Mouse (Mus musculus): ENCODE measurements around the gene 6030468B19Rik. TPM values are rescaled to one million over a fixed set of nuclear protein-coding genes. Genes with fewer than 3 reads are reported as not detected.

6030468B19Rik gene
- polyA plus RNA-seq (2015; fragmentation: Nextera tagmentation; extraction: Ambion mirVana) = 0.21 and 0.55 TPM in 2 replicates

GRCm38 (mm10) chr11:117797511-117798159 is at the start of gene 6030468B19Rik:
Gene 6030468B19Rik, plus strand, starts transcription at chr11:117797660.
- DNase-seq (ENCODE audit: low spot score) = peak; percentile 39

DNA sequence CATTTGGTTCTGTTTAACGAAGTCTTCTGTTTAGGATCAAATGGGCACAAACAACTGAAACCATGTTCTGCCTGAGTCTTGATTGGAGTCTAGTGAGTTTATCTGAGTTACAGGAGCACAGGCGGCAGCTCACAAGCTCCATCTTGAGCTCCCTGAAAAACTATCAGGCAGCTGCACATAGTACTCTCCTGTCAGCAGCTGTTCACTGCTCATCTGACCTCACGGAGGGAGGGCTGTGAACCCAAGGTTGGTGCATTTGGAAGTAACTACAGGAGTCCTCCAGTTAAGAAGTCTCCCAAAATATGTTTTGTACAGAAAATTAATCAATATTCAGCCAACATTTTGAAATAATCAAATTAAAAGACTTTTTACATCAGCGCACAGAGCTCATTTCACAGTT is 48.8 kb upstream of the 6030468B19Rik start:
- DNase-seq (ENCODE audit: low spot score) = no peak

DNA sequence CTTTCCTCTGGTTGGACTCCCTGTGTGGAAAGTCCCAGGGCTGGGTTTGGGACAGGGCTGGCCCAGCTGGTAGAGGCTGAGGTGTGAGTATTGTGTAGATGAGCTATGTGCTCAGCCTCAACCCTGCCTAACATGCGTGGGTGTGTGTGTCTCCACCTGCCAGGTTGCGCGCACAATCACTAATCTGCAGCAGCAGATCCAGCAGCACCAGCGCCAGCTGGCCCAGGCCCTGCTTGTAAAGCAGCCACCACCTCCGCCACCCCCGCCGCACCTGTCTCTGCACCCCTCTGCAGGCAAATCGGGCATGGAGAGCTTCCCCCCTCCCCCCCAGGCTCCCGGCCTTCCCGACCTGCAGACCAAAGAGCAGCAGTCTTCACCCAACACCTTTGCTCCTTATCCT is 48.0 kb upstream of the 6030468B19Rik start:
- DNase-seq (ENCODE audit: low spot score) = no peak

GRCm38 (mm10) chr11:117751544-117751943 is 45.9 kb upstream of the 6030468B19Rik start:
- no peak for DNase-seq (ENCODE audit: low spot score)

DNA sequence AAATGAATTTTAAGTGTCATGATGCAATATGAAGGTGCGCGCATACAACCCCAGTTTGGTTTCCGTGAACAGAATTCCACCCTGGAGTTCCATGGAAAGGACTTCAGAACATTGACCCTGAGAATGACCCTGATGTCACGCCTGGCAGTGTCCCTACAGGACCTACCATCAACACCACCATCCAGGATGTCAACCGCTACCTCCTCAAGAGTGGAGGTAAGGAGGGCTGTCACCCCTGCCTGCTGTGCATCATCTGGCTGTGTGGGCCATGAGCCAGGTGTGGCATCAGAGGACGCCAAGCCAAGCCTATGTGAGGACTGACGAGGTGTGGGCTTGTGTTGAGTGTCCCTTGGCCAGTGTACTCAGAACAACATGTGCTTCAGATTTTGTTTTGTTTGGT is 41.6 kb upstream of the 6030468B19Rik start:
- DNase-seq (ENCODE audit: low spot score) = no peak

GRCm38 (mm10) chr11:117759267-117759666 is 38.2 kb upstream of the 6030468B19Rik start:
- DNase-seq (ENCODE audit: low spot score) = no peak

DNA sequence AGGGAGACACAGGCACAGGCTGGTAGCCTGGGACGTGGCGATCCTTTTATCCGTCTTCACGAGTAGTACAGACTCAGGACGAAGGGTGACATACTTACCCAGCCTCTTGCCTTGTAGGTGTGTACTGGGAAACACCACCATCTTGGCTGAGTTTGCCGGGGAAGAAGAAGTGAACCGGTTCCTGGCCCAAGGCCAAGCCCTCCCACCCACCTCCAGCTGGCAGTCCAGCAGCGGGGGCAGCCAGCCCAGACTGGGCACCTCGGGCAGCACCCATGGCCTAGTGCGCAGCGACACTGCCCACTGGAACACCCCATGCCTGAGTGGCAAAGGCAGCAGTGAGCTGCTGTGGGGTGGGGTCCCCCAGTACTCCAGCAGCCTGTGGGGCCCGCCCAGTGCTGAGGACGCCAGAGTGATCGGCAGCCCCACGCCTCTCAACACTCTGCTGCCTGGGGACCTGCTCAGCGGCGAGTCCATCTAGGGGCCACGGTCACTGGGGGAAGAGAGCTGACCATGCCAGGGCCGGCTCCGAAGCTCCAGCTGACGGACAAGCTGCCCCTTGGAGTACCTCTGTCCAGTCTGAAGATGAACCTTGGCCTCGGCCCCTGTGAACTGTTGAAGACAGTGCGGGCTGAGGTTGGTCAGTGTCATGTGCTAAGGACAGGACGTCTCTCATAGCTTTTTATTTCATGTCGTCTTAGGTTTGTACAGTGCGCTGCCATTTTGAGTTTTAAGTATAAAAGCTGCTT is 36.9 kb upstream of the 6030468B19Rik start:
- no peak for DNase-seq (ENCODE audit: low spot score)

GRCm38 (mm10) chr11:117761801-117762200 is 35.7 kb upstream of the 6030468B19Rik start:
- DNase-seq (ENCODE audit: low spot score) = no peak

DNA sequence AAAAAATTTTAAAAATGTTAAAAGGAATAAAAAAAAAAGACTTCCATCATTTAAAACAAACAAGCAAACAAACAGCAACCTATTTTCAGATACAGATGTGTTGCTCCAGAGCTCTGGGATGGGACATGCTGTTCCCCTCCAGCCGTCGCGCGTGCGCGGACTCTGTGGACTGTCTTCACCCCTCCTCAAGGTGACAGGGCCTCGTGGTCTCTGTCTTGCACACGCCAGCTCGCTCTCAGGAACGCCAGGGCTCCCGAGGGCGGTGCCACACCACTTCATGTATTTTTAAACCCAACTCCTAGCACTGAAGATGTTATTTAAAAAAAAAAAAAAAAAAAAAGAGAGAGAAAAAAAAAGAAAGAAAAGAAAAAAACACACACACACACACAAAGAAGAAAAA is 35.2 kb upstream of the 6030468B19Rik start:
- DNase-seq (ENCODE audit: low spot score) = no peak

GRCm38 (mm10) chr11:117764319-117764718 is 33.1 kb upstream of the 6030468B19Rik start:
- no peak for DNase-seq (ENCODE audit: low spot score)

DNA sequence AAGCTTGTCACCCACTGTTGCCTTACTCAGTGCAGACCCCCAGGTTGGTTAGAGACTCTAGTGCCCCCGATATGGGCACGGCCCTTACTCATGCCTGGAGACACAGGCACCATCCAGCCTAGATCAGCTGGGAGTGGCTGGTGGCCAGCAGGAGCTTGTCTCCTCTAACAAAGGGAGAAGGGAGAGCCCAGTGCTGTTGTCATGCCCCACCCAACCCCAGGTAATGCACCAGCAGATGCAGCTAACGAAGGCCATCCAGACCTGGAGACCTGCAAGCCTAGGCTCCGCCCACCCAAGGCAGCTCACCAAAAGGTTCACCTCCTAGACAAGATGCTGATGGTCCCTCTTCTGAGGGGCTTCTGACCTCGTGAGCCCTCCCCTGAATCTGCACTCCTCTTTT is 32.1 kb upstream of the 6030468B19Rik start:
- no peak for DNase-seq (ENCODE audit: low spot score)

DNA sequence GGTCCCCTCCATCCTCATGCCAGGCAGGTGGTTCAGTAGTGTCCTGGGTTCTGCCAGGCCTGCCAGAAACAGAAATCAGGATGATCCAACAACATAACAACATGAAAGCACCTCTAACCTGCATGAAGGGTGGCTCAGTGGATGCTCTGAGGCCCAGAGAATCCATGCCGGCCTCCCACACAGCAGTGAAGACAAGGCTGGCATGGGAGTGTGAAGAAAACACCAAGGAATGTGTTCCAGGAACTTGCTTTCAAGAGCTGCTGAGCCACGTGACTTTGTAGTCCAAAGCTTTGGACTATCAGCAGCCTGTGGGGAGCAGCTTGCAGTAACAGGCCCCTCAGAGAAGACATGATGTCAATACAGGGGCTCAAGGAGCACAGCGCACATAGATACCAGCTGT is 31.2 kb upstream of the 6030468B19Rik start:
- DNase-seq (ENCODE audit: low spot score) = no peak

- no peak for DNase-seq (ENCODE audit: low spot score)
Measured at GRCm38 (mm10) chr11:117768725-117769682, 28.5 kb upstream of the 6030468B19Rik start.

DNA sequence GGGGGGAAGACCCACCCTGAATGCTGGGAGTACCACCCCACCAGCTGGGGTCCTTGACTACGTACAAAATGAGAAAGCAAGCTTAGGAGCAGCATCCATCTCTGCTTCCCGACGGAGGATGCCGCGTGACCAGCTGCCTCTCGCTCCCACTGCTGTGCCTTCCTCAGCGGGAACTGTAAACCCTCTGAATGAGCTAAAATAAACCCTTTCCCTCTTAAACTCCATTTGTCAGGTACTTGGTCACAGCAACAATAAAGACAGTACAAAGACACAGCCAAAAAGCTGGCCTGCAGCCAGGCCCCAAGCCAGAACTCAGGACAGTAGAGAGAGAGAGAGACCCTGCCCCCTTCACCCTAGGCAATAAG is 27.8 kb upstream of the 6030468B19Rik start:
- DNase-seq (ENCODE audit: low spot score) = no peak

GRCm38 (mm10) chr11:117770407-117770806 is 27.1 kb upstream of the 6030468B19Rik start:
- DNase-seq (ENCODE audit: low spot score) = no peak

GRCm38 (mm10) chr11:117772352-117772751 is 25.1 kb upstream of the 6030468B19Rik start:
- DNase-seq (ENCODE audit: low spot score) = no peak

- DNase-seq (ENCODE audit: low spot score) = no peak
Measured at GRCm38 (mm10) chr11:117774925-117775324, 22.5 kb upstream of the 6030468B19Rik start.

- no peak for DNase-seq (ENCODE audit: low spot score)
Measured at GRCm38 (mm10) chr11:117775540-117775939, 21.9 kb upstream of the 6030468B19Rik start.

GRCm38 (mm10) chr11:117776085-117776792 is 21.2 kb upstream of the 6030468B19Rik start:
- DNase-seq (ENCODE audit: low spot score) = no peak

DNA sequence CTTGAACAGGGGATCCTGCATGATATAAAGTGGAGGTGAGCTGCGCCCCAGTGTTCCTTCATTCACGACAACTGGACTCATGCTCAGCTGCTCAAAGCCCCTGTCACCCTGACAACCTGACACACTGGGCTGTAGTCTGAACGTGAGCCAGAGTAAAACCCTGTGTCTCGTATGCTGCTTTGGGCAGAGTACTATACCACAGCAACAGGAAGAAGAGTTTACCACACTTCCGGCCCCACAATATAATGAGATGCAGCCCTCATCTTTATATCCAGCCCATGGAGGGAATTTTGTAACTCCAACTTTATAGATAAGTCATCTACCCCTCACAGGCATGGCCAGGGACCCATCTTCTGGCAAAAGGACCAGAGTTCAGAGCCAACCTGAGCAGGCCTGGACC is 20.3 kb upstream of the 6030468B19Rik start:
- peak; percentile 66 for DNase-seq (ENCODE audit: low spot score)

GRCm38 (mm10) chr11:117778031-117778430 is 19.4 kb upstream of the 6030468B19Rik start:
- no peak for DNase-seq (ENCODE audit: low spot score)

Data from thymus, postnatal 0 days (tissue).